Mouse (Mus musculus) lung, postnatal 0 days (tissue): ENCODE measurements around the gene Lama4.

Source experiments
- CTCF ChIP-seq: IDR thresholded peaks from 2 replicates; pipeline ENCODE4 v1.5.1; 2016; ENCODE audit warnings: antibody characterized with exemption, mild to moderate bottlenecking
- EP300 ChIP-seq: IDR thresholded peaks from 2 replicates; pipeline ENCODE4 v1.6.1; 2016; ENCODE audit warnings: antibody characterized with exemption, mild to moderate bottlenecking, control low read depth

- TF ChIP-seq CTCF (no peak), EP300 (no peak)
Observed at GRCm38 (mm10) chr10:38980980-38981379, 15.7 kb downstream of the Lama4 start.
